Mouse (Mus musculus): ENCODE measurements around the gene Palld.

The Palld gene

DNA sequence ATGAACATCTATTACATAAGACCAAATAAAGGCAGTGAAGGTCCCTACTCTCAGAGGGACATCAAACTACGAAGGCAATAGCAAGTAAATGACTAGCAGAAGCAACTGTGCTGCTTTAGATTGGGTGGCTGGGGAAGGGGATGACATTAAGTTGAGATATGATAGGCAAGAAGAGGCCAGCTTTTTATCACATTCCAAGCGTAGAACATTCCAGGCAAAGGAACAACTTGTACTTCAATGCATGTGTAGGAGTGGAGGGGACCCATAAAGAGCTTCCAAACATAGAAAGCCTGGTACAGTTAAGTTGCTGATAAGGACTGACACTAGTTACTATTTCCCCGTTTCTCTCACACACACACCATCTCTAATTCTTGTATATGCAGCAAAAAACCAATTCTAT lies 221.3 kb downstream of the Palld start:
- DNase-seq: no peak

DNA sequence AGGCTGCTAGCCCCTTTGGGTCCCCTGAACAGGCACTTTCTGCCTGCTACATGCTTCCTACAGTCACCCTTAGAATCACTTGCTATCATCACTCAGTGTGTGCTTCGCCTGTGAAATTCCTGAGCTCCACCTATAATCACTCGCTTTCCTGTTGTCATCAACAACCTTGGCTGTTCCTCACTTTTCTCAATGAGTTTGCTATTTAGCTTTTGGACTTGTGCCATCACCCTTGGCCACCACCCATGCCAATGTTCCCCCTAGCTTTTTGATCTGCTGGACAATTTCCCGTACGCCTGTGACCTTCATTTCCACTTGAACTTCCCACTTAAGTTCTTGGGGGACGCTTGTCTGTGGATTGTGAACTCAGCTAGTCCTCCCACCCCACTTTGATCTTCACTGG lies 225.3 kb downstream of the Palld start:
- DNase-seq: no peak

DNA sequence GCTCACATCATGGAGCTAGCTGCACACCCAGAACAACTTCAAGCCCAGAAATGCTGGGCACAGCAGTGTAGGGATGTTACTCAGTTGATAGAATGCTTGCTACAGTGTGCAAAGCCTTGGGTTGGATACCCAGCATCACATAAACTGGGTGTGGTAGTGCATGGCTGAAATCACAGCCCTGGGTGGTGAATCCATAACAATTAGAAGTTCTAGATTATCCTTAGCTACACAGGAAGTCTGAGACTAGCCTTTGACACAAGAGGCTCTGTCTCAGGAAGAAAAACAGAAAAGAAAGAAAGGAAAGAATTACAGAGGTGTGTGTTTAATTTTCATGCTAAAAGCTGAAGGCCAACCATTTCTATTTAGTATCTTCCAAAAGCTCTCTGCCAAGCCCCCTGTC lies 231.3 kb downstream of the Palld start:
- DNase-seq: no peak

DNA sequence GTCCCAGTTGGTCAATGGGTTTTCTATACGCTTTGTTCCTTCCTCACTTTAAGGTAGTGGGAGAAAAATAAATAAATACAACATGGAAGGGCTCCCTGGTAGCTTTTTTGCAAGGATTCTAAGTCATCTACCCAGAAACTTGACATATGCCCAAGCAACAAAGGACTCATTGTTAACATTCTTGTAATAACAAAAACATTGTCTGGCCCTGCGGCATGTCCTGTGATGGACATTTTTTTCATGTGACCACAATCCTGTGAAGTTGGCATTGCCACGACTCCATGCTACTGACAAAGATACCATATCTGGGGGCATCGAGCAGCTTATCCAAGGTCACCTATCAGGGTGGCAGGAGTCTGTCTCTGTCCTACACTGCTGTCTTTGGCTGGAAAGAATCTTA lies 232.1 kb downstream of the Palld start:
- DNase-seq: no peak

DNA sequence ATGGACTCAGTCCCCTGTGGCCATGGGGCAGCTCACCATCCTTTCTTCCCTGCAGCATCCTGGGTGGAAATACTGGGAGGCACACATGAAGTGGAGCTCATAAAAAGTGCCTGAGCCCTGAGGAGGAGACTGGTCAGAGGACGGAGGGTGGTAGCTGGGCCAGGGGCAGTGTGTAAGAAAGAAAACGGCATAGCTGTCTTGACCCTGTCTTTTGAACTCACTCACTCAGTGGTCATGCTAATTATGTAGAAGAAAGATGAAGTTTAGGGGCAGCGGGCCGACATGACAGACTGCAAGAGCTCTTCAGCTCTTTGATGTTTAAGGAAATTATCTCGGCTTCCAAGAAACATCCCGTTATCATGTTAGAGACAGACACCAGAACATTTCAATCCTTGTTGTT lies 235.6 kb downstream of the Palld start:
- DNase-seq: no peak

DNA sequence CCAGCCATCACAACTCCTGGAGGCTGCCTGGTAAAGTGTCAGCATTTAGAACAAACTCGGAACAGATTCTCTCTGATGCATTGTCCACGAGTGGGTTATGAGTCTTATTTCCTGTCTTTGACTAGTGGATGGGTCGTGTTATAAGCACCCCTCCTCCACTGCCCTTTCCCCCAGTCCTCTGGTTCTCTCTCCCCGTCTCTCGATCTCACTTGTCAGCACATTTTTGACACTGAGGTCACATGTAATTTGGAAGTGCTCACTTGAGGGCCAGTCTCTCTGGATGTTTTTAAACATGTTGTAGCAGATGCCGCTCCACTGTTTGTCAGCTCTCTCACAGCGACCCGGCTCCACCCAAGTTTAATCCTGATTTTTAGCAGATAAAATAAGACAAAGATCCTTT lies 237.5 kb downstream of the Palld start:
- peak; percentile 46 for DNase-seq

DNA sequence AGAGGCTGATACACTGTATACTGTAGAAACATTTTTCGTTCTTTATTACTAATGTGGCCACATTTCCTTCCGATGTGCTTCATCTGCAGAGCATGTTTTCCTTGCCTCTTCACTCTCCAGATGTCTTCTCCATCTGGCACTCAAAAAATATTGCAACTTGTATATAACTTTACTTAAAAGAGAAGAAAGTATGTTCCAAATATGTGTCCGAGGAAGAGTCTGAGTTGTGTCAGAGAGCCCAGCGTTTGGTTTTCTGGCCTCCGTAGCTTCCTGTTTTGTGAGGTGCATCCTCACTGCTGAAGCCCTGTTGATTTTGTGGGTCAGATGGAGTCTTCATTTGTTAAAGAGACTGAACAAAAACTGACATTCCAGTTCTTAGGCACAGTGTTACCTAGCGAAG lies 238.3 kb downstream of the Palld start:
- DNase-seq: no peak

DNA sequence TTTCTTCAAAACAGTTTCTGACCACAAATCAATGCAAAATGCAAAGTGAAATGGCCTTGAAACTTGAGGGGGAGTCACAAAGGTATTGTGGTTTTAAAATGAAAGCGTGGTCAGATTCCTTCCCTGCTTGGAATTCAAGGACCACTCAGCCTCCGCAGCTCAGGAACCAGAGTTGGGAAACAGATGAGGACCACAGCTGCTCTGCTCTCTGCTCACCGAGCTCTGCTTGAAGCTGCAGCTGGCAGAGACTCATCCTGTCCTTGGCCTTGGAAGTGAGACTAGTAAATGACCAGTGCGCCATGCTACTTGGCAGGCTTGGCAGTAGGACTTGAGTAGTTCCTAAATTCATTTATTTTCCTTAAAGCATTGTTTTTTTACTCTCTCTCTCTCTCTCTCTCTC lies 239.7 kb downstream of the Palld start:
- DNase-seq: no peak

DNA sequence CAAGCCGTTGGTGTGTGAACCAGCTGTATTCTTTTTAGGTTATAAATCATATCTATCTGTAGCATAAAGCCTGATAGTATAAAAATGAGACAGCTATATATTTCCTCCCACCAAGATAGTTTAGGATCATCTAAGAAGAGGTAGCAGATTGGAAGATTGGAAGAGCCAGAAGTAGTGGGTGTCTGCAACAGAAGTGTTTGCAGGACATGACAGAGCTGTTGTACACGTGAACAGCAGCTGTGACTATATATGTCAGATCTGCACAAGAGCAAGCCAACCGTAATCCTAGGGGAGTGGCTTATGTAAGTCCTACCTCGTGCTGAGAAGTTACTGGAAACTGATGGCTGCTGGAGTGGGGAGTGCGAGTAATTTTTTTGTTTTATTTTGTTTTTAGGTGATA lies 240.9 kb downstream of the Palld start:
- no peak for DNase-seq

DNA sequence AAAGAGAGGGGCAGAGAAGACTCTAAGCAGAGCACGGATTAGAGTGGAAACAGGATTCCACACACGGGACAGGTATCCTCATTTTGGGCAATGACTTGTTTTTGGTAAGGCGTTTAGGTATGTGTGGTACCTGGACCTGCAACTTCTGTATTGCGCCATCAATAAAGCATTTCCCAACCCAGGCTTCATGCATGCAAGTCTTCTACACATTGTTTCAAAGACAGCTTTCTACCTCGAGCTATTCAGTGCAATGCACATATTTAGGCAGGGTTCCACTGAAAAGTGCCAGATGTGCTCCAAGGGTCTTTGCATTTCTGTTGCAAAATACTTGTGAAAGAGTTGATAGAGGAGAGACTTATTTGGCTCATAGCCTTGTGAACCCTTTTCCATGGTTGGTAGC lies 241.5 kb downstream of the Palld start:
- DNase-seq: no peak

DNA sequence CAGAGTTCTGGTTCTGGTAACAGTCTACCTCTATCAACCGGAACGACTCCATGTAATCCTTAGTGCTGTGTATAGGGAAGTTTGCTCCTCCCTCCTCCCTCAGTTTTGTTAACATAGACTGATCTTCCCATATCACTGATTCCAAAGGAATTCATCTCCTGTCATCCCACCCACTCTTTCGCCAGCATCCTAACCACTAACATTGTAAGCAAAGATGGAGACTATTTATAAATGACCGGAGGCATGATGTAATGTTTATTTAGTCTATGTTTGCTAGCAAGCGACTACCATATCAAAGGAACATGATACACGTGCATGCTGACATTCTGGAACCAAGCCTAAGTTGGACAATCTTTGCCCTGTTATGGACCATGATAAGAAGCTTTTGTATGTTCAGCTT lies 250.5 kb downstream of the Palld start:
- DNase-seq: no peak

DNA sequence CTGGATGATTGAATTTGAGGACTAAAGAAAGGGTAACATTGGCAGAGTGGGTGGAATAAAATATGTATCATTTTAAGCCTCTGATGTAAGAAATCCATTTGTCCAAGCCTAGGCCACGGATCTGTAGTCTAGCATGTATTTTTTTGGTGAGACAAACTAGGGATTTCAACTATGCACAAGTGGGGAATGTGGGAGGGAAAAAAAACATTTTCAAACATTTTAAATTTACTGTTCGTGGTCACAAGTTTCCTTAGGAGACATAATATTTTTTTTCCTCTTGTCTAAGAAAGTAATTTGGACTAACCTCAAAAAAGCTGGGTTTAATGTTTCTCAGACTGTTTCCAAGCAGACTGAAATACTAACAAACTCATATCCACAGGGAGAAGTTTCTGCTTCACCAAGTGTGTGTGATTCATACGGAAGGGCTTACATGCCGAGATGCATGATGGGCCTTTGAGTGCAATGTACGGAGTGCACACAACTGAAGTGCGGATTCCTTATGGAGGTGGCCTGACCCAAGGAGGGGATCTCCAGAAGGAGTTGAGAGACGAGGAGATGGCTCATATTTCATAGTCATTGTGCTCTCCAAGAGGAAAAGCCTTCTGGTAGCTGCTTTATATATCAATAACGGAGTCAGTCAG lies 256.2 kb downstream of the Palld start:
- no peak for DNase-seq

DNA sequence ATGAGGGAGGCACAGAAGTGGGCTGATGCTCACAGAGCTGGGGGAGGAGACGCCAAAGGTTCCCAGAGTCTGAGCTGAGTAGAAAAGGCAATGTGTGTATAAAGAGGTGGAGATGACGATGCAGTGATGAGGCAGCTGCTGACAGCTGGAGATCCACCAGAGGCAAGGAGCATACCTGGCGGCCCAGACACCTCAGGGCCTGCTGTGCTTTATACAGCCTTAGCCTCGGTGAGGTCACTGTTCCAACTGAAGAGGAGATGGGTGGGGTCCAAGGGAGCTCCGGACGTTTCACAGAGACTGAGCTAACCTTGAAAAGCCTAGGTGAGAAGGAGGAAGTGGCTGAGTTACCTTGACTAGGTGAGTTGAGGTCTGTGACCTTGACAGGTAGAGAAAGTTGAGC lies 256.8 kb downstream of the Palld start:
- no peak for DNase-seq

DNA sequence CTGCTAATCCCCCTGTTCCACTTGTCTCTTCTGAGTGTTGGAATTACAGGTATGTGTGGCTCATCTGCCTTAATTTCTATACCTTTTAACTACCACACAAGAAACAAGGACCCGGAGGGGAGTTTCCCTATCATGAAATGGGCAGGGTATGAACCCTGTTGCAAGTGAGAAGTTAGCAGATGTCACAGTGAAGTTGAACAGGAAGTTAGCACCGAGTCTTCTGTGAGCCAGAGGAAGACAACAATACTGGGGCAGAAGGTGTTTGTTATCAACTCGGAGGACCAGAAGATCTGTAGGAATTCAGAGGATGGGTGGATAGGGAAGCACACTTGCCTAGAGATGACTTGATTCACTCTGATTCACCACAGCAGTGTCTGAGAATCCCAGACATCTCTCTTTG lies 259.3 kb downstream of the Palld start:
- no peak for DNase-seq

DNA sequence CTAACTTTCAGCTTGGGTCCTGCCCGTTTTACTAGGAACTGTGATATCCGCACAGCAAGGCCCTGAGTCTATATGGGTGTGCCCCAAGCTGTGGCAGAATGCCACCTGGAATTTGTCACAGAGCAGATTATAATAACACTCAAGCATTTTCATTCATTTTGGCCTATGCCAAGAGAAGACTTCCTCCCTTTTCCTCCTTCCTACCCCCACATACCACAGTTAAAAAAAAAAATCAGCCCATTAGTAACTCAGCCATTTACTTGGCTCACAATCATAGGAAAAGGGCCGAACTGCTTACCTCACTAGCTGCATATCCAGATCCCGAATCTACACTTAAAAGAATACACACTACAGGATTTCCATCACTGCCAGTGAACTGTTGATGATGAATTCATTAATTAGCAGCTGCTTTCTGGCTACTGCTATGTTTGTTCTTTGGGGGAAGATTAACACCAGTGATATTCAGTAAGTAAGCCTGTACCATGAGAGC lies 260.1 kb downstream of the Palld start:
- no peak for DNase-seq

DNA sequence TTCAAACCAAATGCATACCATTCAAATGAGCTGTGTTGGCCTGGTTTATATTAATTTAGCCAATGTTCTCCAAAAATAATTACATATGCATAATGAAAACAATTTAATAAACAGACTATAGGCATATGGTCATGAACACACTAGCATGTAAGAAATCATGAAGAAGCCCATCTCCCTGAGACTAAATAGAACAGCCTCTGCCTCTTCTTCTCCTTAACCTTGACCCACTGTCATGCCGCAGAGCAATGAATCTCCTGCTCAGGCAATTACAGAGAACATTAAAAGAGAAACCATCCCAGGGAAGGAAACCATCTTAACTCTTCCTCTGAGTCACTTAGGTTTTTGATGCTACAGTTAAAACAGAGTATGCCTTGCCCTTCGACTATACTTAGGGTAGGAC lies 262.9 kb downstream of the Palld start:
- DNase-seq: no peak

DNA sequence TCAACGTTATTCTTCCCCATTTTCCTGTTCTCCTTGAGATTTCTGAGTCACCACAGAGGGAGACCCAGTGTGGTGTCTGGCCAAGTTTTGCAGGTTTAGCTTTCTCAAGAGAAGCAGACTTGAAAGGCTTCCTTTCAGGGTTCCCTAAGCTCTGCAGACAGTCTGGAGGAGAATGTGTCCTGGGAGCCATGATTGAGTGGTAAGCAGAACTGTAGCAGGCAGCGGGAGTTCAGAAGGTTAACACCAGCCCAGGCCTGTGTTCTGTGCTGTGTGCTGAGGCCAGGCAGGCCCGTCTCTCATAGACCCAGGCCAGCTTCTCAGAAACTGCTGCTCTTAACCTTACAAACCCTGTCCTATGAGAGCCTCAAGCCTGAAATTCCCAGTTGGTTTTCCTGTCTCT lies 263.5 kb downstream of the Palld start:
- DNase-seq: no peak

DNA sequence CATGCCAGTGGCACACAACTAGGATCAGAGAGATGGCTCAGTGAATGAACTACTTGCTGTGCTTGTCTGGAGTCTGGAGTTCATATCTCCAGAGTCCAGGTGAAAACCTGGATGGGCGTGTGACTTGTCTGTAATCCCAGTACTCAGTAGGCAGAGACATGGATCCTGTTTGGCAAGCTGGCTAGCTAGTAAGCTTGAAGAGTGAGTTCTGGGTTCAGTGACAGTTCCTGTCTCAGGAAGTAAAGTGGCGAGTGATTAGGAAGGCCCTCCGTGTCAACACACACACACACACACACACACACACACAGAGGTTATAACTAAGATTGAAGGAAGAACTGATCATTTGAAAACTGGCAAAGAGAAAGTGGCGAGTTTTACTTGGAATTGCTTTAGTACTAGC lies 264.8 kb downstream of the Palld start:
- no peak for DNase-seq

DNA sequence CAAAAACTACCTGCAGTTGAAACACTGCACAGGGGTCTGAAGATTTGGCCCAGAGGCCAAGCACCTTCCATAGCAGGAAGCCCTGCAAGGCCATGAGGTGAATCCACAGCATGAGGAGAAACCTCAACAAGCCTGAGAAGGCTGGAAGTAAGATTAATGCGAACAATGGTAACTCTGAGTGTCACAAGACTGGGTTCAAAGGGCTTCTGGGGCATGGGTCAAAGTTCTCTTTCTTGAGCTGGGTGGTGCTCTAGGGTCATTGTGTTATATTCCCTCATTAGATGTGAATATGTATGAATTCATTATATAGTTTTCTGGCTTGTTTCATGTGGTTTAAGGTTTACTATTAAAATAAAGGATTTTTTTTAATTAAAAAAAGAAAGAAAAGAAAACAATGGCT lies 267.7 kb downstream of the Palld start:
- no peak for DNase-seq

DNA sequence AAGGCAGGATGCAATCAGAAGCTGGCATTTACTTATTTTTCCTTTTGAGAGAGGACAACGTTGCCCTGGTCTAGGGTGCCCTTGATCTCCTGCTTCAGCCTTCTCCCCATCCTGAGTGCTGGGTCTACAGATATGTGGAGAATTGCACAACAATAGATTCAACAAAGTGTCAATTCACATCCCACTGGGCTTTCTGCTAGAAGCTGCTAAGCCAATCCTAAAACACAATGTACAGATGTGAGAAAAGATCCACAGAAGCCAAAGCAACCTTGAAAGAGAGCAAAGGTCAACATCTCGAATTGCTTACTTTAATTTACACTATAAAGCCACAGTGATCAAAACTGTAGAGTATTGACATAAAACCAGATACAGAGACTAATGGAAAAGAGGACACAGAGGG lies 270.2 kb downstream of the Palld start:
- DNase-seq: no peak

DNA sequence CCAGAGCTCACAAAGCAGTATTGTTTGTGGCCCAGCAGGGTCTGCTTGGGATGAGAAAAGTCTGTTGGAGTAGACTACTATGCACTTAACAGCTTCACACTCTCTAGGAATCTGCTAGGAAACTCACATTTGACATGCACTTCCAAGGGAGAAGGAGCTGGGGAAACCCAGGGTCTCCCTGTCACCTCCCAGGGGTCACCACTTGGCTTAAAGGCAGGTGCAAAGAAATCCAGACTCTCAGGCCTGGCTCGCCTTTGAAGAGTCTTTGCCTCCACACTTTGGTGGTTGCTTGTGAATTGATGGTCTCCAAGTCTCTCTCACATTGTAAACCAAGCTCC lies 272.9 kb downstream of the Palld start:
- no peak for DNase-seq

DNA sequence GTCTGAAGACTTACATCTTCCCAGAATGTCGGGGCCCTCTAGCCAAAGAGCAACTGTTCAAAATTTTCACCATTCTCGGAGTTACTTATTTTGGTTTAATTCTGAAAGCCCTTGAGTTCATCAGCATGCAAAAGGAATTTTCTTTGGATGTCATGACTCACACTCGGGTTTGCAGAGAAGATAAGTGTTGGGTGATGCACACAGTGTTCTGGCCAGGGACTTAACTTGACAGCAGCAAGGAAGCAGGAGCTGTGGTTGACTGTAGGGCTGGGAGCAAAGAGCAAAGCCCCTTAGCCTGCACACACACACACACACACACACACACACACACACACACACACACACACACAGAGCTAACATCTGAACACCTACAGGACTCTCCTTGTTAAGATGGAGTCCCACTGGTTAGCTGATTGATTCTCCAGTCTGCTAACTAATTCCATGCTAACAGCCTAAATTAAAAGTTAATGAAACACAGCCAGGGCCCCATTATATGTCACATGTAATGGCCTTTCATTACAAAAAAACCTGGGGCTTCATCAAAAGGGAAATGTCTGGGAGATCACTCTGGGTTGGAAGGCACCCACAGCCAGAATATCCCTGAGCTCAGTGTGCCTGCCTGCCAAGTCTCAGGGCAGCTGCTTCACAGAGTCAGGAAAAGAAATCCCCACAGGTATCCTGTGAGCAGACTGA lies 273.4 kb downstream of the Palld start:
- no peak for DNase-seq

DNA sequence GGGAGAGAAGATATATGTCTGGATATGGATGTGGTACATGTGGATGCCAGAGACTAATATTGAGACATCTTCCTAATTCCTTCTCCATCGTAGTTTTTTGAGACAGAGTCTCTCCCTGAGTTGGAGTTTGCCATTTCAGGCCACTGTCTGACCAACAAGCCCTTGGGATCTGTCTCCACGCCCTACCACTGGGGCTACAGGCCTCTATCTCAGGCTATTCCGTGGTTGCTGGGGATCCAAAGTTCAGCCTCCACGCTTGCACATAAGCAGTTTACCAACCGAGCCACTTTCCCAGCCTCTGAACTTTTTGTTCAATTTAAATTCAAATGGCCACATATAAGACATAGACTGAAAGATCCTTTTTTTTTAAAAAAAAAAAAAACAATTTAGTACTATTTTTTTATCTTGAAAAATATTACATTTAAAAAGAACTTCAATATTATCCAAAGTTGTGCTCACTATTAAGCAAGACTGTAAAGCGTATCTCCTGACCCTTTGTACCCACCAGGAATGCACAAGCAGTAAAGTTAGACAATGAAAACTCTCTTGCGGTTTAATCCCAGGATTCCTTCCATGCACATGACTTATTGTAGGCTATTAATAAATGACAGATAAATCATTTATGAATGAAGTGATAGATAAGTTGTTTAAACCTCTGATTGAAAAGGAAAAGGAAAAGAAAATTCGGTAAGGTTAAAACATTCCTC lies 276.1 kb downstream of the Palld start:
- no peak for DNase-seq

DNA sequence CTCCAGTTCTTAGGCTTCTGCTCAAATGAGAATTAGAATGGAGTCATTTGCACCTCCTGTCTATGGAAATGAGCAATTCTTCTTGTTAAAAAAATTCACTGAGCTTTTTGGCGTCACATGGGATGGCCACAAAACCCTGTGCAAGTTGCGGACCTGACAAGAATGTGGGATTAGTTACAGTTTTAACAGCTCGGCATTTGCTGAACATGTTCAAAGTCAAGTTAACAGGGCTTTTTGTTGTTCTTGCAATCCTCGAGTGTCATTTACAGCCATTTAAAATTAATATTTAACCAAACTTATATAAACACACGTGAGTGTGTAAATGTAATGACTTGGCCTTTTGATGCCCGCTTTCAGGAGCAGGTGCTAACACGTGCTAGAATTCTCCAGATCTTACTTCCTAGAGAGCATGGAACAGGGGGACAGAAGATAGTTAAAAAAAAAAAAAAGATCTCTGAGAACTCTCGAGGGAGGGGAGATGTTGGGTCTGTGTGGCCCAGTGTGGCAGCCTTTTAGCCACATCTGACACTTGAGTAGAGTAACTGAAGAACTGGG lies 276.8 kb downstream of the Palld start:
- DNase-seq: peak; percentile 61

All from kidney, adult 11 months (tissue).